Mouse (Mus musculus): ENCODE measurements around the gene Sh3d19. TPM values are rescaled to one million over a fixed set of nuclear protein-coding genes. Genes with fewer than 3 reads are reported as not detected.

Gene Sh3d19
- polyA plus RNA-seq, 1 experiment = 64.7 TPM

GRCm38 (mm10) chr3:86114659-86115338 lies 143.9 kb downstream of the Sh3d19 start:
- peaks cover 3% of the 10 kb centered on the region; the same call in 1 of the 2 replicates for H3K4me1 ChIP-seq (ENCODE audit: control insufficient read depth, insufficient read depth, low read length)
- 25% methylated on average over 12 of the region's 12 CpGs for WGBS
- H3K4me3 ChIP-seq (replicated peaks; ENCODE audit: extremely low read depth, low read depth, low read length) = peak overlapping the region; percentile 12
- TF ChIP-seq POLR2A (IDR thresholded peaks at IDR 0.05; ENCODE audit: borderline replicate concordance, extremely low read depth, low read depth, low read length) = no peak
- TF ChIP-seq CTCF (IDR thresholded peaks at IDR 0.05; ENCODE audit: insufficient read depth, low read length) = no peak
- peak; percentile 12 for DNase-seq

GRCm38 (mm10) chr3:86116951-86117350 lies 146.0 kb downstream of the Sh3d19 start:
- Histone ChIP-seq H3K4me3 (replicated peaks; ENCODE audit: extremely low read depth, low read depth, low read length) (no peak overlapping the region), H3K4me1 (ENCODE audit: control insufficient read depth, insufficient read depth, low read length) (no peaks in the 10 kb centered on the region; the same call in 1 of the 2 replicates)
- WGBS = 90% methylated on average over 4 of the region's 4 CpGs
- DNase-seq = no peak
- no peak for TF ChIP-seq POLR2A (IDR thresholded peaks at IDR 0.05; ENCODE audit: borderline replicate concordance, extremely low read depth, low read depth, low read length)
- TF ChIP-seq CTCF (IDR thresholded peaks at IDR 0.05; ENCODE audit: insufficient read depth, low read length) = peak; percentile 29; the same call in 1 of the 2 replicates

GRCm38 (mm10) chr3:86119237-86119932 lies 148.5 kb downstream of the Sh3d19 start:
- WGBS = 81% methylated on average over 16 of the region's 16 CpGs
- TF ChIP-seq CTCF (IDR thresholded peaks at IDR 0.05; ENCODE audit: insufficient read depth, low read length) (no peak), POLR2A (IDR thresholded peaks at IDR 0.05; ENCODE audit: borderline replicate concordance, extremely low read depth, low read depth, low read length) (no peak)
- H3K4me3 ChIP-seq (replicated peaks; ENCODE audit: extremely low read depth, low read depth, low read length) = no peak overlapping the region
- no peaks in the 10 kb centered on the region; the same call in 1 of the 2 replicates for H3K4me1 ChIP-seq (ENCODE audit: control insufficient read depth, insufficient read depth, low read length)
- DNase-seq = no peak

GRCm38 (mm10) chr3:86122156-86122555 lies 151.2 kb downstream of the Sh3d19 start:
- no peaks in the 10 kb centered on the region for H3K4me1 ChIP-seq (ENCODE audit: control insufficient read depth, insufficient read depth, low read length)
- no peak overlapping the region for H3K4me3 ChIP-seq (replicated peaks; ENCODE audit: extremely low read depth, low read depth, low read length)
- TF ChIP-seq CTCF (IDR thresholded peaks at IDR 0.05; ENCODE audit: insufficient read depth, low read length) = 0 out of 2 replicates have a peak, but pooled peaks have one; percentile 10
- no peak for TF ChIP-seq POLR2A (IDR thresholded peaks at IDR 0.05; ENCODE audit: borderline replicate concordance, extremely low read depth, low read depth, low read length)
- DNase-seq = no peak

- Histone ChIP-seq H3K4me3 (replicated peaks; ENCODE audit: extremely low read depth, low read depth, low read length) (no peak overlapping the region), H3K4me1 (ENCODE audit: control insufficient read depth, insufficient read depth, low read length) (no peaks in the 10 kb centered on the region)
- TF ChIP-seq POLR2A (IDR thresholded peaks at IDR 0.05; ENCODE audit: borderline replicate concordance, extremely low read depth, low read depth, low read length) = no peak
- TF ChIP-seq CTCF (IDR thresholded peaks at IDR 0.05; ENCODE audit: insufficient read depth, low read length) = no peak
- 63% methylated on average over 8 of the region's 8 CpGs for WGBS
- no peak for DNase-seq
Observed at GRCm38 (mm10) chr3:86123251-86123746, 152.4 kb downstream of the Sh3d19 start.

GRCm38 (mm10) chr3:86129757-86130156 lies 158.8 kb downstream of the Sh3d19 start:
- Histone ChIP-seq H3K4me1 (ENCODE audit: control insufficient read depth, insufficient read depth, low read length) (no peaks in the 10 kb centered on the region), H3K4me3 (replicated peaks; ENCODE audit: extremely low read depth, low read depth, low read length) (no peak overlapping the region)
- peak; percentile 57 for DNase-seq
- TF ChIP-seq CTCF (IDR thresholded peaks at IDR 0.05; ENCODE audit: insufficient read depth, low read length) = peak; percentile 50; the same call in 1 of the 2 replicates
- TF ChIP-seq POLR2A (IDR thresholded peaks at IDR 0.05; ENCODE audit: borderline replicate concordance, extremely low read depth, low read depth, low read length) = no peak
- WGBS = 14% methylated on average over 6 of the region's 6 CpGs

- 84% methylated on average over 6 of the region's 6 CpGs for WGBS
- H3K4me3 ChIP-seq (replicated peaks; ENCODE audit: extremely low read depth, low read depth, low read length) = no peak overlapping the region
- DNase-seq = no peak
- TF ChIP-seq POLR2A (IDR thresholded peaks at IDR 0.05; ENCODE audit: borderline replicate concordance, extremely low read depth, low read depth, low read length) = no peak
- TF ChIP-seq CTCF (IDR thresholded peaks at IDR 0.05; ENCODE audit: insufficient read depth, low read length) = no peak
- H3K4me1 ChIP-seq (ENCODE audit: control insufficient read depth, insufficient read depth, low read length) = no peaks in the 10 kb centered on the region
Observed at GRCm38 (mm10) chr3:86134939-86135638, 164.2 kb downstream of the Sh3d19 start.

- peaks cover 4% of the 10 kb centered on the region; the same call in 1 of the 2 replicates for H3K4me1 ChIP-seq (ENCODE audit: control insufficient read depth, insufficient read depth, low read length)
- no peak overlapping the region for H3K4me3 ChIP-seq (replicated peaks; ENCODE audit: extremely low read depth, low read depth, low read length)
- WGBS = 90% methylated on average over 6 of the region's 6 CpGs
- DNase-seq = no peak
- TF ChIP-seq POLR2A (IDR thresholded peaks at IDR 0.05; ENCODE audit: borderline replicate concordance, extremely low read depth, low read depth, low read length) (no peak), CTCF (IDR thresholded peaks at IDR 0.05; ENCODE audit: insufficient read depth, low read length) (no peak)
Observed at GRCm38 (mm10) chr3:86135886-86136563, 165.1 kb downstream of the Sh3d19 start.

Data from lung, adult 2 months (tissue).